Mouse (Mus musculus) hindbrain, embryonic 12.5 days (tissue): ENCODE data around the gene Apbb2. TPM values are rescaled to one million over a fixed set of nuclear protein-coding genes. Genes with fewer than 3 reads are reported as not detected.

Source experiments
- ATAC-seq: fragments of 200-750 bp; cut with Nextera tagmentation; 2 replicates; pipeline ENCODE4 v1.8.0; 2017; ENCODE audit warnings: moderate TSS enrichment; ENCODE audit not compliant: low FRiP score
- H3K27ac ChIP-seq: fragments of 300-500 bp; sonication (generic); 2 replicates; pipeline ENCODE4 v1.5.1; 2016; ENCODE audit warnings: mild to moderate bottlenecking
- H3K27me3 ChIP-seq: fragments of 300-500 bp; sonication (generic); 2 replicates; pipeline ENCODE4 v1.6.1; 2016; ENCODE audit warnings: mild to moderate bottlenecking
- H3K36me3 ChIP-seq: fragments of 300-500 bp; sonication (generic); 2 replicates; pipeline ENCODE4 v1.6.1; 2016; ENCODE audit warnings: mild to moderate bottlenecking
- H3K4me1 ChIP-seq: fragments of 300-500 bp; sonication (generic); 2 replicates; pipeline ENCODE4 v1.6.1; 2016
- H3K4me2 ChIP-seq: fragments of 300-500 bp; sonication (generic); replicated peaks from 2 replicates; pipeline ENCODE4 v1.6.1; 2016; ENCODE audit warnings: mild to moderate bottlenecking
- H3K4me3 ChIP-seq: fragments of 300-500 bp; sonication (generic); 2 replicates; pipeline ENCODE4 v1.5.1; 2016; ENCODE audit warnings: mild to moderate bottlenecking
- H3K9ac ChIP-seq: fragments of 300-500 bp; sonication (generic); 2 replicates; pipeline ENCODE4 v1.6.1; 2016; ENCODE audit warnings: mild to moderate bottlenecking, moderate library complexity
- H3K9me3 ChIP-seq: fragments of 300-500 bp; sonication (generic); replicated peaks from 2 replicates; pipeline ENCODE4 v1.6.1; 2016; ENCODE audit warnings: mild to moderate bottlenecking
- WGBS: fragments of 180-500 bp; shearing (Covaris S2); methylation state at CpG from one replicate; pipeline ENCODE4 v1.1.7; 2016; 5-methylcytosine and 5-hydroxymethylcytosine counted together
- polyA plus RNA-seq: library from polyadenylated mRNA; unstranded; fragments of >200 nt; fragmentation: Nextera tagmentation; extraction: Ambion mirVana; gene quantifications from 2 replicates; pipeline ENCODE4 v1.2.1, GENCODE M21; 2016

The Apbb2 gene
- polyA plus RNA-seq, 1 experiment from 2014 or later = 82.4 TPM

- H3K9ac ChIP-seq = no peak overlapping the region
- ATAC-seq = no peak
- no peaks in the 10 kb centered on the region for H3K9me3 ChIP-seq
- 92% methylated on average over 5 of the region's 5 CpGs for WGBS
- peaks cover 21% of the 10 kb centered on the region for H3K4me1 ChIP-seq
- H3K27me3 ChIP-seq = no peaks in the 10 kb centered on the region
- H3K4me2 ChIP-seq = no peak overlapping the region
- no peak overlapping the region for H3K4me3 ChIP-seq
- H3K27ac ChIP-seq = no peak overlapping the region
- H3K36me3 ChIP-seq = no peaks in the 10 kb centered on the region
These were observed 47.9 kb downstream of the Apbb2 start for GRCm38 (mm10) chr5:66570709-66571108.

GRCm38 (mm10) chr5:66569141-66569801 is 49.3 kb downstream of the Apbb2 start:
- H3K9me3 ChIP-seq = no peaks in the 10 kb centered on the region
- 66% methylated on average over 9 of the region's 9 CpGs for WGBS
- H3K4me1 ChIP-seq = peaks cover 21% of the 10 kb centered on the region
- no peaks in the 10 kb centered on the region for H3K36me3 ChIP-seq
- no peak overlapping the region for H3K9ac ChIP-seq
- H3K27ac ChIP-seq = no peak overlapping the region
- H3K4me3 ChIP-seq = no peak overlapping the region
- no peak for ATAC-seq
- no peak overlapping the region for H3K4me2 ChIP-seq
- H3K27me3 ChIP-seq = no peaks in the 10 kb centered on the region

DNA sequence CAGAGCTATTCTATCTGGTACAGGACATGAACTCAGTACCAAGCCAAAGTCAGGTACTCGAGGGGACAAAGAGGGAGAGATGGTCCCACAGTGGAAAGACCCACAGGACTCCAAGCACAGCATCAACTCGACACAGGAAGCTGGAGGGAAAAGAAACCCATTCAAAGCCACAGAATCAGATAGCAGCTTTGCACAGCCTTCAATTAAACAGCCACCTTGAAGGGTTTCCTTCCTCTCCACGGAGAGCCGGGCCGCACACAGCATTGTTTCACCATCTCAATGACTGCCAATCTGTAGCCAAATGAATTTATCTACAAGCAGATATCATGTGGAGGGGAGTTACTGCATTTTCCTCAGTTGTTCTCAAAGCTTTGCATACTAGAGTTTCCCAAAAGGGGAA is 50.6 kb downstream of the Apbb2 start:
- Histone ChIP-seq H3K9ac (no peak overlapping the region), H3K27me3 (no peaks in the 10 kb centered on the region), H3K9me3 (no peaks in the 10 kb centered on the region), H3K36me3 (no peaks in the 10 kb centered on the region), H3K27ac (no peak overlapping the region), H3K4me1 (peaks cover 16% of the 10 kb centered on the region), H3K4me3 (no peak overlapping the region), H3K4me2 (no peak overlapping the region)
- ATAC-seq = no peak
- WGBS = 84% methylated on average over 5 of the region's 5 CpGs

GRCm38 (mm10) chr5:66567424-66567823 is 51.2 kb downstream of the Apbb2 start:
- Histone ChIP-seq H3K9me3 (no peaks in the 10 kb centered on the region), H3K4me3 (no peak overlapping the region), H3K9ac (no peak overlapping the region), H3K36me3 (no peaks in the 10 kb centered on the region), H3K27ac (no peak overlapping the region), H3K4me2 (no peak overlapping the region), H3K4me1 (peaks cover 15% of the 10 kb centered on the region), H3K27me3 (no peaks in the 10 kb centered on the region)
- no peak for ATAC-seq
- 91% methylated on average over 6 of the region's 6 CpGs for WGBS

GRCm38 (mm10) chr5:66559591-66560175 is 58.9 kb downstream of the Apbb2 start:
- Histone ChIP-seq H3K27ac (no peak overlapping the region; the same call in 1 of the 2 replicates), H3K27me3 (no peaks in the 10 kb centered on the region), H3K36me3 (no peaks in the 10 kb centered on the region), H3K4me2 (no peak overlapping the region), H3K9ac (no peak overlapping the region), H3K4me1 (peaks cover 8% of the 10 kb centered on the region), H3K4me3 (no peak overlapping the region), H3K9me3 (no peaks in the 10 kb centered on the region)
- no peak for ATAC-seq
- WGBS = 81% methylated on average over 8 of the region's 8 CpGs

DNA sequence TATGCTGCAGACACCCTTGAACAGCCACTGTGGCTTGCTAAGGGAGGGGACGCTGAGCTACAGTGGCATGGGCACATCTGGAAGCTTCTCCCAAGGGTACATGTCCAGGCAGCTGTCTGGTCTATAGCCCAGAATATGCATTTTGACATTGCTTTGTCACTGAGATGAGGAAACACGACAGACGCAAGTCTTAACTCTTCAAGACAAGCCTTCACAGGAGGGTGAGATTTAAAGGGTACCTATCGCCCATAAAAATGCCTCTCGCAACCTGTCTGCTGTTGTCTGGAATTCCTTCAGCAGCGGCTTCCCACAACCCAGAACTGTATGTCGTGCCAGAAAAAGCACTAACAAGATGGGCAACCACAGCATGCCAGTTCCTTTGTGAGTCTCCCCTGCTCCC is 60.5 kb downstream of the Apbb2 start:
- H3K27ac ChIP-seq = no peak overlapping the region
- WGBS = 94% methylated on average over 7 of the region's 7 CpGs
- H3K4me3 ChIP-seq = no peak overlapping the region
- H3K36me3 ChIP-seq = no peaks in the 10 kb centered on the region
- H3K27me3 ChIP-seq = no peaks in the 10 kb centered on the region
- ATAC-seq = no peak
- H3K4me1 ChIP-seq = peaks cover 13% of the 10 kb centered on the region
- no peak overlapping the region for H3K4me2 ChIP-seq
- H3K9me3 ChIP-seq = no peaks in the 10 kb centered on the region
- H3K9ac ChIP-seq = no peak overlapping the region

DNA sequence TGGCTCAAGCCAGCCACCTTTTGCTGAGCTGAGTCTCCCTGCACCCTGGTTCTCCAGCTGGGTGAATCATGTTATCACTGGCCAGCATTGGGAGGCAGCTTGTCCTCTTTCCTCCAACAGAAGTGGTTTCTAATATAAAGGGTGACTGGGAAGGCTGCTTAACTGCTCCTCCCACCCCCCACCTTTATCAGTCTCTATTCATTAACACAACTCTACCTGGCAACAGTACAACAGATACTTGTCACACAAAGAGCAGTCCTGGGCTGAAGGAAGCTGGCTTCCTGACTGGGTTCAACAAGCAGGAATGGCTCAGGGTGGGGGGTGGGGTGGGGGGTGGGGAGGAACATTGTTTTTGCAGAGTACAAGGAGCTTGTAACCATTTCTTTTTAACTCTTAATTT is 64.7 kb downstream of the Apbb2 start:
- no peak for ATAC-seq
- Histone ChIP-seq H3K36me3 (no peaks in the 10 kb centered on the region), H3K9me3 (no peaks in the 10 kb centered on the region), H3K27ac (no peak overlapping the region), H3K9ac (no peak overlapping the region), H3K27me3 (no peaks in the 10 kb centered on the region), H3K4me1 (peaks cover 14% of the 10 kb centered on the region), H3K4me3 (no peak overlapping the region), H3K4me2 (no peak overlapping the region)

- WGBS = 76% methylated on average over 9 of the region's 9 CpGs
- no peak for ATAC-seq
- peaks cover 17% of the 10 kb centered on the region for H3K4me1 ChIP-seq
These were observed 66.3 kb downstream of the Apbb2 start for GRCm38 (mm10) chr5:66552246-66552645.

GRCm38 (mm10) chr5:66550292-66550691 is 68.3 kb downstream of the Apbb2 start:
- H3K9me3 ChIP-seq = 0 out of 2 replicates have a peak, but pooled peaks cover 4% of the 10 kb centered on the region
- no peak overlapping the region for H3K9ac ChIP-seq
- H3K27me3 ChIP-seq = no peaks in the 10 kb centered on the region
- peaks cover 27% of the 10 kb centered on the region for H3K4me1 ChIP-seq
- H3K4me3 ChIP-seq = no peak overlapping the region
- no peak overlapping the region for H3K4me2 ChIP-seq
- H3K36me3 ChIP-seq = 0 out of 2 replicates have a peak, but pooled peaks cover 4% of the 10 kb centered on the region
- WGBS = 93% methylated on average over 5 of the region's 5 CpGs
- no peak overlapping the region for H3K27ac ChIP-seq
- ATAC-seq = no peak

More at GRCm38 (mm10) chr5:66552246-66552645, 66.3 kb downstream of the Apbb2 start:
- Histone ChIP-seq H3K27me3 (no peaks in the 10 kb centered on the region), H3K36me3 (0 out of 2 replicates have a peak, but pooled peaks cover 4% of the 10 kb centered on the region), H3K27ac (no peak overlapping the region), H3K4me2 (no peak overlapping the region), H3K9ac (no peak overlapping the region), H3K4me3 (no peak overlapping the region), H3K9me3 (0 out of 2 replicates have a peak, but pooled peaks cover 4% of the 10 kb centered on the region)

DNA sequence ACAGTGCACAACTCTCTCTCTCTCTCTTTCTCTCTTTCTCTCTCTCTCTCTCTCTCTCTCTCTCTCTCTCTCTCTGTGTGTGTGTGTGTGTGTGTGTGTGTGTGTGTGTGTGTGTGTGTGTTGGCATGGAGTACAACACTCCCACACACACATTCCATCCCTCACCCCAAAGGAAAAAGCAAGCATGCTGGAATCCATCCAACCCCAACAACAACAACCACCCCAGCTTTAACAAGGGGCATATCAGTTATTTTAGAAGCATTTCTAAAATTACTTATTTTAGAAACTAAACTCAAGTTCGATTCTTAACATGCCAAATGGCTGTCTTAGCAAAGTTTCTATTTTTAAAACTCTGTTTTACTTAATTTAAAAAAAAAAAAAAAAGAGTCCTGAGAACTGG is 68.9 kb downstream of the Apbb2 start:
- Histone ChIP-seq H3K4me2 (no peak overlapping the region), H3K4me1 (peaks cover 29% of the 10 kb centered on the region), H3K9ac (no peak overlapping the region), H3K27me3 (no peaks in the 10 kb centered on the region), H3K9me3 (0 out of 2 replicates have a peak, but pooled peaks cover 4% of the 10 kb centered on the region), H3K36me3 (0 out of 2 replicates have a peak, but pooled peaks cover 4% of the 10 kb centered on the region), H3K4me3 (no peak overlapping the region), H3K27ac (no peak overlapping the region)
- no peak for ATAC-seq
- WGBS = 81% methylated on average over 1 of the region's 1 CpGs

DNA sequence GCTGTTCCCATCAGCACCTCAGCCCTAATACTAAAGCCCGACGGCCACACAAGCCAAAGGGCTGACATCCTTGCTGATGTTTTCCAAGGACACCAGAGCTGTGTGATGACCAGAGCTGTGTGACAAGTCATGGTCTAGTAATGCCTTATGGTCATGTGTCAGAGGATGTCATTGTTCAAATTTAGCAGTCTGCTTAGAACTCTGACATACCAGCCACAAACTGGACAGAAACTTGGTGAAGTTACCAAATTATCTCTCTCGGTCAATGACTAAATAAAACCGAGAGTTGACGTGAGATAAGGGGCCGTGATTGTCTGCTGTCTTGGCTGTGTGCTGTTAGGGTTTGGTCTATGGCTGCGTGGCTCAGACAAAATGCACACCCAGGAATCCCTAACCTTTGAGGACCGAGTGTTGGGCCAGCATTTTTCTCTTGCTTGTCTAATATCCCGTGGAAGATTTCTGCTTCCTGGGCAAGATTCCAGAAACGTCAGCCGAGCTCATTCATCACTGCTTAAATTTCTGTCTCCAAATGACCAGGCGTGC is 71.5 kb downstream of the Apbb2 start:
- Histone ChIP-seq H3K27ac (peak overlapping the region; percentile 24), H3K9me3 (0 out of 2 replicates have a peak, but pooled peaks cover 4% of the 10 kb centered on the region), H3K27me3 (no peaks in the 10 kb centered on the region), H3K4me2 (no peak overlapping the region), H3K9ac (no peak overlapping the region), H3K36me3 (0 out of 2 replicates have a peak, but pooled peaks cover 4% of the 10 kb centered on the region), H3K4me1 (peaks cover 16% of the 10 kb centered on the region), H3K4me3 (no peak overlapping the region)
- WGBS = 74% methylated on average over 12 of the region's 12 CpGs
- ATAC-seq = no peak

GRCm38 (mm10) chr5:66545573-66546141 is 72.9 kb downstream of the Apbb2 start:
- ATAC-seq = peak; percentile 91
- peak overlapping the region; percentile 28 for H3K4me2 ChIP-seq
- H3K4me3 ChIP-seq = no peak overlapping the region
- no peaks in the 10 kb centered on the region for H3K27me3 ChIP-seq
- peak overlapping the region; percentile 85 for H3K27ac ChIP-seq
- peaks cover 15% of the 10 kb centered on the region for H3K4me1 ChIP-seq
- H3K9ac ChIP-seq = no peak overlapping the region
- H3K9me3 ChIP-seq = 0 out of 2 replicates have a peak, but pooled peaks cover 4% of the 10 kb centered on the region
- H3K36me3 ChIP-seq = 0 out of 2 replicates have a peak, but pooled peaks cover 7% of the 10 kb centered on the region
- WGBS = 28% methylated on average over 10 of the region's 10 CpGs
